Mouse (Mus musculus) thymus, postnatal 14 days (tissue): ENCODE measurements around the gene Gm29427.

Source experiments
- DNase-seq: peaks from one replicate; pipeline ENCODE4 v3.0.0; 2021

Gm29427 gene

GRCm38 (mm10) chr1:130644103-130644502, 71.5 kb downstream of the Gm29427 start:
- no peak for DNase-seq

- no peak for DNase-seq
Measured at GRCm38 (mm10) chr1:130640967-130641366, 74.6 kb downstream of the Gm29427 start.

GRCm38 (mm10) chr1:130633761-130634410, 81.7 kb downstream of the Gm29427 start:
- peak; percentile 91 for DNase-seq

- DNase-seq = peak; percentile 65
Measured at GRCm38 (mm10) chr1:130633316-130633715, 82.3 kb downstream of the Gm29427 start.

GRCm38 (mm10) chr1:130629521-130629920, 86.1 kb downstream of the Gm29427 start, which contains the start of gene Zp3r:
TSS of gene Zp3r (minus strand) at chr1:130629621.
- peak; percentile 11 for DNase-seq
